Mouse (Mus musculus): ENCODE measurements around the gene Mfap2.
A peak's percentile ranks its signal among the peaks of the same experiment; 100 is the strongest.

The Mfap2 gene

DNA sequence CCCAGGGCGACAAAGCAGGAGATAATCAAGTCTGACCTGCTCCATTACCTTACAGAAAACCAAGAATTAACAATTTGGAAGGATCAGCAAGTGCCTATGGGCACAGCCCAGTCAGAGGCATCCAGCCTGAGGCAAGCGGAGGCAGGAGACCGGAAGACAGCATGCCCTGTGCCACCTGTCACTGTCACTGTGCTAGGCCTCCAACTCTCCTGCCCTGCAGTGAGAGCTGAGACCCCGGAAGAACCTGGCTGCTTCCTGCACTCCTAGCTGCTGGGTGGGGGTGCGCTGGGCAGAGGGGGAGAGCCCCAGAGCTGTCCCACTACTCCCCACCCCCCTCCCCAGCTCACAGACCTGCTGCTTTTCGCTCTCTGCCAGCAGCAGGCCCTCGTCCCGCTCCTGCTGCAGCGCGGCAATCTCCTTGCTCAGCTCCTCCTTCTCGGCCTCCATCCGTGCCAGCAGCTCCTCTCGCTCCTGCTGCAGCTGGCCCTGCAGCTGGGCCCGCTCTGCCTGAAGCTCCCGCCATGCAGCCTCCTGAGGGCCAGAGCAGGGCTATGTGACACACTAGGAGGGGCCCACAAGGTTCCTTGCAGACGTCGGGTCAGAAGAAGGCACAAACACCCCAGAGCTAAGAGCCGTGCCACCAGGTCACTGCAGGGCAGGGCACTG is 20.5 kb downstream of the Mfap2 start:
- DNase-seq (ENCODE audit: low spot score) = no peak

DNA sequence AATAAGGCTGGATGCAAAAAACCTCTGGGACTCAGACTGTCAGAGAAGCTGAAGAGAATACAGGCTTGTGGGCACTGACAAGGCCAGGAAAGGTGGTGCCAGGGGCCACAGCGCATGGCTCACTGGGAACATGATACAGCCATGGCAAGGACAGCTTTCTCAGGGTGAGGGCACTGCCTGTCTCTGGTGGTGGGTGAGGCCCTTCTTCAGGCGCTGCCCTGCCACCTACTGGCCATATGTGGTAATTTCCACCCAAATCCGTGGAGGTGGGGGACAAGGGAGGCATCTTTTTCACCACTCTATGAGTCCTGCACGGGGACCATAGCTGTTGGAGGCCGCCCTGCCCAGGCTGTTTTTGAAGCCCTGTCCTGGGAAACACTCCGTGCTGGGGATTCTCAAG is 21.5 kb downstream of the Mfap2 start:
- DNase-seq (ENCODE audit: low spot score) = peak; percentile 74

DNA sequence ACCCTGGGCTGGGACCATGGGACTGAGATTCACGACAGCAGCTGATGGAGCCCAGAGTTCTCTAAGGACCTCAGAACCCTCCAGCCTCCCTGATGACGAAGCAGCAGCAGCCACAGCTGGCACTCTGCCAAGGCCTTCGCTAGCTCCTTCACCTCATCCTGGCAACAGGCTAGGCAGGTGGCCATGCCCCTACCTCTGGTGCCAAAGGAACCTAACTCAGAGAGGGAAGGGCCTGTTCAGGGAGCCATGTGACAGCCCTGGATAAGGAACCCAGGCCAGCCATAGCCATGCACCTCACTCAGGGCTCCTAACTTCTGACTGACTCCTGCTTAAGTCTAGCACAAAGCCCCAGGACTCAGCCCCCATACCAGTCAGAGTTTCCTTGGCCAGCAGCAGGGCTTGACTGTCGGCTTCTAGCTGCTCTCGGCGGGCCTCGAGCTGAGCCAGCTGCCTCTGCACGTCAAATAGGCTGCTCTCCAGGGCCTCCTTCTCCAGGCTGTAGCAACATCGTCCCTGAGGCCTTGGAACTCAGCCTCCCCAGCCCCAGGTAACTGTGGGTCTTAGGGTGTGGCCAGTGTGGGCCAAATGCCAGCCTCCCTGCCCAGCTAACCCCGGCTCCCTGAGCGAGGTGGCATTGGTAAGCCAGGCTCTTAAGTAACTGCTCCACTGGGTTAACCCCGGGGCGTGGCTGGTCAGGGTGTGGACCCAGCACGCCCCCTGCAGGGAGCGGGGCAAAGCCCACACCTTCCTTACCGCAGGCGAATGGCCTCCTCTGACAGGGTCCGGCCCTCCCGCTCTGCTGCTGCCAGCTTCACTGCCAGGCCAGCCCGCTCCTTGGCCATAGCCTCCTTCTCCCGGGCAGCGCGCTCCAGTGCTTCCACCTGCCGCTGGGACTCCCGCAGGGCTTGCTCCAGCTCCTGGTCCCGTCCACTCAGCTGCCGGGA is 23.7 kb downstream of the Mfap2 start:
- no peak for DNase-seq (ENCODE audit: low spot score)

DNA sequence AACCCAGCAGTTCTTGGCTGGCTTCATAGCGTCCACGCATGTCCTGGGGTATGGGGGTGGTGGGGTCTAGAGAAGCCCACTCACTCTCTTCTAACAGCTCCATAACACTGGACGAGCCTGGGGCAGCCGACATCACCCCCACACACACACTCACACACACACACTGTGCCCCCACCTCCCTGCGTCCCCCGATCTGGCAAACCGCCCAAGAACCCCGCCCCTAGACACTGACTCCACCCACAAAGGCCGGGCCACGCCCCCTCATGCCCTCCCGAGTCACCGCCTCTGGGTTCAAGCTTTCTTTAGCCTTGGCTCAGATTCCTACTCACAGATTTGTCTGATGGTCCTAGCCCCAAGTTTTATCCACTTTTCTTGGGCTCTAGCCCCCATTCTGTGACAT is 30.9 kb downstream of the Mfap2 start:
- DNase-seq (ENCODE audit: low spot score) = no peak

DNA sequence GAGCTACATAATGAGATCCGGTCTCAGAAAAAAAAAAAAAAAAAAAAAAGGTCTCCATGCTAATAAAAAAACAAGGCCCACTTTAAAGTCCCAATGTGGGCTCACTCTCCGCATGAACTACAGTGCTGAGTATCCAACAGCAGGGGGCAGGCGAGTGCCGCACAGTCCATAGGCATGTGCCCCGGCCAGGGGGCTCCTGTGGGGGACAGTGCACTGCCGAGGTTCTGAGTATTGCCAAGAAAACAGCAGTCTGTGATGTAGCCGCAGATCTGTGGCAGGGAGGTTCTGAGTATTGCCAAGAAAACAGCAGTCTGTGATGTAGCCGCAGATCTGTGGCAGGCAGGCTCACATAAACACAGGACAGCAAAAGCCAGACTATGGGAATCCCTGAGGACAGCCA is 34.6 kb downstream of the Mfap2 start:
- DNase-seq (ENCODE audit: low spot score) = peak; percentile 66

DNA sequence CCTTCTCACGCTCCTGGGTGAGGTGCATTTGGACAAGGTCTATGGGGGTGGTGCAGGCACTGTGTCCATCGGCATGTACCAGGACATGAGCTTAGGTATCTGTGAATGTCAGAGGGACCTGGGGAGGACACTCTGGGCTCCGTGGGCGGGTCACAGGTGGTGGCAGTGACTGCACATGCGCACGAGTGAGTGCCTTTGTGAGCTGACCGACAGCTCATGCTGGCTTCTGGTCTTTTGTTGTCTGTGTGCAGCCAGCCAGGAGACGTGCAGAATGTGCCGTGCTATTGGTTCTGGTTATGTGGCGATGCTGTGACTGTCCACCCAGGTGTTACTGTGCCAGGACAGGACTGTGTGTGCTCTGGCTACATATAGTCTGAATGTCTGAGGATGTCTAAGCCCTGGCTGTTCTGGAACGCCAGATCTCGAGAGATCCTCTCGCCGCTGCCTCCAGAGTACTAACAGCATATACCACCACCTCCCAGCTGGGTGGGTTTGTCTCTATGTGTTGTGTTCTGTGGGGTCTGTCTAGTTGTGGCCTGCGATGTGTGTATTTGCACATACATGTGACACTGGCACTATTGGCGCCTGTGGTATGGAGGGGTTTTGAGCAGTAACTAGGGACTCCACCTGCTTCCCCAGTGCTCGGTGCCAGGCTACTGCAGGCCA is 38.7 kb downstream of the Mfap2 start:
- DNase-seq (ENCODE audit: low spot score) = no peak

DNA sequence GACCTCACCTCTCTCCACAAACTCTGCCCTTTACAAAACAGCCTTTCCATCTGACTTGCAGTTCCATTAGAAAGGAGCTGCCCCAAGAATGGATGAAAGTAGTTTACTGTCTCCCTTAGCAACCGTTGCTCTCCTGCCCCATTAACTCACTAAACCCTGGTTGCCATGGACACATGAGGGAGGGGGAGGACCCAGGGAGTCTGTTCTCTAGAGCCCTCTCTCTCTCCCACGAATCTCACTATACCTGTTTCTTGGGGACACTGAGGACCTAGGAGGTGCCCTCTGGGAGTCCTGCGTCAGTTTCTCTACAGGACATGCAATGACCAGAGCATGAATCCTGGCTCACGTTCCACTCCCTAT is 39.2 kb downstream of the Mfap2 start:
- DNase-seq (ENCODE audit: low spot score) = no peak

DNA sequence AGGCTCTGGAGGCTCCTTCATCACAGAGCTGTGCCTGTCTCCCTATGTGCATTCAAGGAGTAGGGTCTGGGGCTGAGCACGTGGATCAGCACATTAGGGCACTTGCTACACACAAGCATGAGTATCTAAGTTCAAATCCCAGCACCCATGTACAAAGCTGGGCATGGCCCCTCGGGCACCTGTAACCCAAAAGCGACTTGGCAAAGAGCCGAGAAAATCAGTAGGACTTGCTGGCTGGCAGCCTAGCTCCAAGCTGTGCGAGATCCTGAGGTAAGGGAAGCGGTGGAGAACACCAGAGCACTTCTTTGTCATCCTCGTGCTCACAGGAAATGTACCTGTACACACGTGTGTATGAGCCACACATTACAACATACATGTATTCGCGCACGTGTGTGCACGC is 42.2 kb downstream of the Mfap2 start:
- no peak for DNase-seq (ENCODE audit: low spot score)

DNA sequence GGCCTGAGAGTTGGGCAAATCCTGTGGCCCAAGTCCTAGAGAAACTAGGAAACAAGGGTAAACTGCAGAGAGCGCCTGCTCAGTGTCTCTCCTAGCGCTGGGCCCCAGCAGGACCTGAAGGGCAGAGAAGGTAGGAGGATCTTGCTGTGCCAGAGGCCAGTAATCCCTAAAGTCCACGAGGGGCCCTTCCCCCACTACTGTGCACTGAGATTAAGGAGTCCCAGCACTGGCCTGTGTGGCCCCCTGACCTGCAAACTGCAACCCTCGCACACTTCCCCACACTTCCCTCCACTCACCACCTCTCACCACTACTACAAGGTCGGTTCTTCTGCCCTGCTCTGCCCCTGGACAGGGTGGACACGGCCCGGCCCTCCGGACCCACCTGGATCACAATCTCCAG is 42.9 kb downstream of the Mfap2 start:
- DNase-seq (ENCODE audit: low spot score) = no peak

DNA sequence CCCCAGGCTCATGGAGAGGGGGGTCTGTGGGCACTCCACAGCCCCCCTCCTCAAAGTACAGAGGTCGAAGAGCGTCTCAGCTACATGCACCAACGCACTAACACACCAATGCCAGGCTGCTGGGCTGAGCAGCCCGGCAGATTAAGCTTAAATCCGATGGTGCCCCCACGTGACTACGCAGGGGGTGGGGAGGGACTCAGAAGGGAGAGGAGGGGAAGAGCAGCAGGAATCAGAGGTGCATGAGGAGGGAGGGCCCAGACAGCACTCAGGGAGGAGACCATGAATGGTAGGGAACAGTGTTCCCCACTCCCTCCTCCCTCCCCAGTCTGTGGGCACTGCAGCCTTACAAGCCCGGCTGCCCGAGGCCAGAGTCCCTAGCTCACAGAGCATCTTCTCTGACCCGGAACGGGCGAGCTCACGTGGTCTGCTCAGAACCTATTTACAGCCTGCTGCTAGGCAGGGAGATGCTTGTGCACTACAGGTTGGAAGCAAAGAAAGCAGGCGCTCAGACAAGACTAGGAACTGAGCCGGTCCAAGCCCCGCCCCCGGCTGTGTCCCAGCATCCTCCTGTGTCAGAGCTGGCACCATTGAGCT is 43.4 kb downstream of the Mfap2 start:
- DNase-seq (ENCODE audit: low spot score) = no peak

DNA sequence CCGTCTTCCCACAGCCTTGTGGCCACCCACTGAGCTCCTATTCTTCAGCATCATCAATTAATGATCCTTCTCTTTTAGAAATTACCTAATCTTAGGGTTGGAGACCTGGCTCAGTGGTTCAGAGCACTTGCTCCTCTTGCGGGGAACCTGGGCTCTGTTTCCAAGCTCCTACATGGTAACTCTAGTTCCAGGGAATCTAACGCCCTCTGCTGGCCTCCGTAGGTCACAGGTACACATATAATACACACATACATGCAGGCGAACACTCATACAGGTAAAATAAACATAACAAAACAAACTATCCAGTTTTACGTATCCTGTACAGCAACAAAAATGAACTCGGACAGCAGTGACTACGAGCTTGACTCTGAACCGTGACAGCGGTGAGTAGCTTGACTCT is 46.8 kb downstream of the Mfap2 start:
- no peak for DNase-seq (ENCODE audit: low spot score)

DNA sequence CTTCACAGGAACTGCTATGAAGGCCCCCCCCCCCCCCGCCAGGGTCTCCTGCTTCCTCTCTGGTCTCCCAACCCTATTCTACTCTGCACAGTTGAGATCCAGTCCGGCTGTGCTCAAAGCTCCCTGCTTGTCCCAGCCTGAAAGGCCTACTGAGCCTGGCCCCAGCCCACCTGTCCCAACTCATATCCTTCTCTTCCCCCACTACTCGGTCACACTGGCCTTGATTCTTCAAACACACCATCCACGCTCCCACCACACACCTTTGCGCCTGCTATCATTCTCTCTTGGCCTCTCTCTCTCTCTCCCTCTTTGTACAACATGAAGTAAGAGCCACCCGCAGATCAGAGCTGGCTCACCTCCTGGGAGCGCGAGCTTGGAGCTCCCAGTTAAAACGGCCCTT is 48.6 kb downstream of the Mfap2 start:
- no peak for DNase-seq (ENCODE audit: low spot score)

DNA sequence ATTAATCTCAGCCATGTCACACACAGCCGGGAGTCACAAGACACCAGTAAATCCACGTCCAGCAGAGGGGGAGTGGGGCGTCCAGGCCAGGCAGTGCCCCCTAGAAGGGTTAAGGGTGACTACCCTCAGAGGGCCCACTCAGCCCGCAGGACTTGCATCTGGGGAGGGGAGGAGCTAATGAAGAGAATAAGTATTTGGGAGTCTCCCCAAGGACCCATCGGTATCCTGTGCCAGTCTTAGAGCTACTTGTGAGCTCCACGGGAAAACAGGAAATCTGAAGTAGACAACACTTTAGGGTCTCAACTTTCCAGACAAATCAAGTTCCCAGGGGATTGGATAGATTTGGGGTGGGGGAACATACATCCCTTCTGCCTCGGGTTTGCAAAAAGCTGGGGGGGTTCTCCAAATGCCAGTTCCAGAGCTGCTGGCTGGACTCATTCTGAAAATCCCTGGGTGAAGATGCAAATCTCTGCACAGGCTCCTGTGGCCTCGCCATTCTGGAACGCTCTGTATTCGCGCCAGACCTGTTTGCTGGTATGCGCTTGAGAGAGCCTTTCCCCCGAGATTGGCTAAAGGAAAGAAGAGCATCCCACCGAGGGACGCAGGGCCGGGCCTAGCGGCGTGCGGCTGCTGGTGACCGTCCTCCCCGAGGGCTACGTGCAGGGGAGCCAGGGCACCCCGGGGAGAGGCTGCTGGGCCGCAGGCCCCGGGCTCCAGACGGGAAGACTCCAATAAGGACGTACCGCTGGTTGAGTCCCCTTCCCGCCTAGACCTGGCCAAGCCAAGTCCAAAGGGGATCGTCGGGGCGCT is 49.6 kb downstream of the Mfap2 start:
- DNase-seq (ENCODE audit: low spot score) = no peak

DNA sequence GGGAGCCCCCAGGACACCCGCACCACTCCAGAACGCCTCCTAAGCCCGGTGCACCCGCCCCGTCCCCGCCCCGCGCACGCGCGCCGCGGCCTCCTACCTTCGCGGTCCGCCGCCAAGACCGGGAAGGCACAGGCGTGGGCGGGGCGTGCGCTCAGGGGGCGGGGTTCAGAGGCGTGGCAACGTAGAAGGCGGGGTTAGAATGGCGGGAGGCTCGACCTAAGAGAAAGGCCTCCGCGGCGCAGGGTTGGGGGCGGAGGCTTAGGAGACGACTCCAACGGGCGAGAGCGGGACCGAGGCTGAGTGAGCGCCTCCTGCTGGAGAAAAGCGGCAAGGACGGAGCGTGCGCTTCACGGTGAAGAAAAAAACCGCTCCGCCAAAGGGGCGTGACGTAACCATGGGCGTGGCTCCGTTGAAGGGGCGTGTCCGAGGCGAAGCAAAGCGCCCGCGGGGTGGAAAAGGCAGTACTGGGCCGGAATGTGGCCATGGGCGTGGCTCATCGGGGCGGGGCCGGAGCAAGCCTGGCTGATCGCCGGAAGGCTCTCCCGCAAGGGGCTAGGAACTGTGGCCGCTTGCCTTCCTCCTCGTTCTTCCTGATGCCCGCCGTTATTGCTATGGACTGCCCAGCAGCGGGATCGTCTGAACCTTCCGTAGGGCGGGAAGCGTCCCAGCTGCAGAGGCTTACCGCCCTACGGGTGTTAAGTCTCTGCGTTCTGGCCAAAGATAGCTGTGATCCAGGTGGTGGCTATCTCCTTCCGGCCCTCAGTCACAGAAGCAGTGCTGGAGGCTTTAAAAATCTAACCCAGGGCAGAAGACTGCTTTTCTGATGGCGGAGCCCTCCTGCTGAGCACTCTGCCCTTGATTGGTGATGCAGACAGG is 50.4 kb downstream of the Mfap2 start, which contains the start of gene Crocc:
Crocc (minus strand) TSS at position 125 of the 876 bp plus-strand sequence.
- DNase-seq (ENCODE audit: low spot score) = peak; percentile 98

DNA sequence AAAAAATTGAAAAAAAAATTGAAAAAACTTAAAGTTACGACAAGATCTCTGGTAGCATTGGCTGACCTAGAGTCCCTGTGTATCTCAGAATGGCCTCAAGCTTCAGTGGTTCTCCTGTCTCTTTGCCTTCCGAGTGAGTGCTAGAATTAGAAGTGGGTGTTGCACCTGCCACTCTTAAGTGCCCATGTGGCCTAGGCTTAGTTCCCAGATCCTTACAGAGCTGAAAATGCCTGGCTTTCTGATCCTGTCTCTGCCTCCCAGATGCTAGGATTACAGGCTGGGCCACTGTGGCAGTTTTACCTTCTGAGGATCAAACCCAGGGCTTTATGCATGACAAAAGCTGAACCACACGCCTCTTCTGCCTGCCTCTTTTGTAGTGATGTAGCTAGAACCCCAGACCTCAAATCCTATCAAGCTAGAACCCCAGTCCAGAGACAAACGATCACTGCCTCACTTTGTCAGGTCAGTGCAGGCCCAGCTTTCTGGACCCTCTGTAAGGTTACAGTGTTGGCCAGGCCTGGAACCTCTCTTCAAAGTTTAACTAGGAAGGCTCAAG is 54.0 kb downstream of the Mfap2 start:
- DNase-seq (ENCODE audit: low spot score) = no peak

DNA sequence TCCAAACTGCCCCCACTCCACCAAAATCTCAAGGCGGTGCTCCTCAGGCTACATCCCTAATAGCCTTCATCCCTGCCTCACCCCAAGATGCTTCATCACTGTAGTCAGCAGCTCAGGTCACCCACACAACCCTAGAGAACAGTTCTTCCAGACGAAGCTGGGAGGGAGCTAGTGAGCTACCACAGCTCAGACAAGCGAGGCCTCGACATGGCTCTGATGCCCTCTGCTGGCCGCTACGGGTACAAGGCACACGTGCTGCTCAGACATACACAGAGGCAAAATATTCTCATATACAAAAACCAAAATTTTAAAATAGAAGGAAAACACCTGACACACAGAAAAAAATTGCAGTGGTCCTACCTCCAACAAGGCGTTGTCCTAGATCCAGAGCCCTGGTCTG is 54.9 kb downstream of the Mfap2 start:
- peak; percentile 84 for DNase-seq (ENCODE audit: low spot score)

All from T-cell, adult 2 months (primary cell).